Mouse (Mus musculus): ENCODE results near the gene Rbm6. TPM values are rescaled to one million over a fixed set of nuclear protein-coding genes. Genes with fewer than 3 reads are reported as not detected.

The Rbm6 gene
- polyA plus RNA-seq, 1 experiment from 2014 or later, result 108 TPM

- Histone ChIP-seq H3K4me3 (no peak overlapping the region), H3K4me1 (peaks cover 38% of the 10 kb centered on the region), H3K9ac (no peak overlapping the region), H3K27me3 (no peaks in the 10 kb centered on the region), H3K9me3 (no peaks in the 10 kb centered on the region), H3K4me2 (no peak overlapping the region), H3K27ac (peak overlapping the region; percentile 55), H3K36me3 (peaks cover 56% of the 10 kb centered on the region)
- 0 out of 2 replicates have a peak, but pooled peaks have one; percentile 8 for ATAC-seq (ENCODE audit: insufficient number of reproducible peaks, insufficient read depth, low FRiP score, low TSS enrichment, low read depth)
- WGBS, result 44% methylated on average over 4 of the region's 4 CpGs
These were observed 134.2 kb downstream of the Rbm6 start for GRCm38 (mm10) chr9:107738841-107739202.

- Histone ChIP-seq H3K4me2 (no peak overlapping the region), H3K9ac (peak overlapping the region; percentile 47; the same call in 1 of the 2 replicates), H3K27me3 (no peaks in the 10 kb centered on the region), H3K27ac (peak overlapping the region; percentile 55), H3K4me3 (no peak overlapping the region), H3K9me3 (no peaks in the 10 kb centered on the region), H3K4me1 (peaks cover 38% of the 10 kb centered on the region), H3K36me3 (peaks cover 50% of the 10 kb centered on the region)
- 17% methylated on average over 7 of the region's 7 CpGs for WGBS
- ATAC-seq (ENCODE audit: insufficient number of reproducible peaks, insufficient read depth, low FRiP score, low TSS enrichment, low read depth), result peak; percentile 52
These were observed 134.8 kb downstream of the Rbm6 start for GRCm38 (mm10) chr9:107738020-107738840.

GRCm38 (mm10) chr9:107736185-107736485 lies 136.9 kb downstream of the Rbm6 start:
- H3K4me1 ChIP-seq, result peaks cover 43% of the 10 kb centered on the region
- H3K4me2 ChIP-seq, result peak overlapping the region; percentile 57
- H3K27me3 ChIP-seq, result no peaks in the 10 kb centered on the region
- WGBS, result under 1% methylated on average over 7 of the region's 7 CpGs
- peak overlapping the region; percentile 21 for H3K4me3 ChIP-seq
- H3K9me3 ChIP-seq, result no peaks in the 10 kb centered on the region
- peak overlapping the region; percentile 59; the same call in 1 of the 2 replicates for H3K9ac ChIP-seq
- ATAC-seq (ENCODE audit: insufficient number of reproducible peaks, insufficient read depth, low FRiP score, low TSS enrichment, low read depth), result peak; percentile 74
- peak overlapping the region; percentile 97 for H3K27ac ChIP-seq
- H3K36me3 ChIP-seq, result peaks cover 29% of the 10 kb centered on the region

- peak overlapping the region; percentile 97 for H3K27ac ChIP-seq
- H3K9me3 ChIP-seq, result no peaks in the 10 kb centered on the region
- H3K27me3 ChIP-seq, result no peaks in the 10 kb centered on the region
- H3K4me2 ChIP-seq, result peak overlapping the region; percentile 57
- H3K4me3 ChIP-seq, result peak overlapping the region; percentile 21
- H3K36me3 ChIP-seq, result peaks cover 24% of the 10 kb centered on the region
- peak overlapping the region; percentile 59 for H3K9ac ChIP-seq
- WGBS, result 2% methylated on average over 17 of the region's 17 CpGs
- H3K4me1 ChIP-seq, result peaks cover 49% of the 10 kb centered on the region
- ATAC-seq (ENCODE audit: insufficient number of reproducible peaks, insufficient read depth, low FRiP score, low TSS enrichment, low read depth), result no peak
These were observed 137.5 kb downstream of the Rbm6 start for GRCm38 (mm10) chr9:107735356-107736184.

- Histone ChIP-seq H3K27ac (peak overlapping the region; percentile 97), H3K4me2 (peak overlapping the region; percentile 57), H3K4me1 (peaks cover 59% of the 10 kb centered on the region), H3K27me3 (no peaks in the 10 kb centered on the region), H3K4me3 (no peak overlapping the region), H3K9me3 (no peaks in the 10 kb centered on the region), H3K36me3 (peaks cover 14% of the 10 kb centered on the region), H3K9ac (no peak overlapping the region)
- WGBS, result 37% methylated on average over 7 of the region's 7 CpGs
- no peak for ATAC-seq (ENCODE audit: insufficient number of reproducible peaks, insufficient read depth, low FRiP score, low TSS enrichment, low read depth)
These were observed 138.5 kb downstream of the Rbm6 start for GRCm38 (mm10) chr9:107734567-107734971.

GRCm38 (mm10) chr9:107729709-107730108 lies 143.3 kb downstream of the Rbm6 start:
- H3K27ac ChIP-seq, result no peak overlapping the region
- no peak overlapping the region for H3K9ac ChIP-seq
- H3K4me1 ChIP-seq, result peaks cover 71% of the 10 kb centered on the region
- WGBS, result 21% methylated on average over 3 of the region's 3 CpGs
- H3K36me3 ChIP-seq, result no peaks in the 10 kb centered on the region
- H3K27me3 ChIP-seq, result no peaks in the 10 kb centered on the region
- H3K9me3 ChIP-seq, result no peaks in the 10 kb centered on the region
- H3K4me3 ChIP-seq, result no peak overlapping the region
- ATAC-seq (ENCODE audit: insufficient number of reproducible peaks, insufficient read depth, low FRiP score, low TSS enrichment, low read depth), result no peak
- no peak overlapping the region for H3K4me2 ChIP-seq

GRCm38 (mm10) chr9:107728919-107729670 lies 143.9 kb downstream of the Rbm6 start:
- H3K4me3 ChIP-seq, result no peak overlapping the region
- H3K27ac ChIP-seq, result peak overlapping the region; percentile 23; the same call in 1 of the 2 replicates
- H3K4me2 ChIP-seq, result no peak overlapping the region
- H3K9me3 ChIP-seq, result no peaks in the 10 kb centered on the region
- no peaks in the 10 kb centered on the region for H3K27me3 ChIP-seq
- H3K4me1 ChIP-seq, result peaks cover 71% of the 10 kb centered on the region
- WGBS, result 52% methylated on average over 6 of the region's 6 CpGs
- ATAC-seq (ENCODE audit: insufficient number of reproducible peaks, insufficient read depth, low FRiP score, low TSS enrichment, low read depth), result no peak
- H3K9ac ChIP-seq, result 0 out of 2 replicates have a peak overlapping the region, but pooled peaks have one; percentile 8
- no peaks in the 10 kb centered on the region for H3K36me3 ChIP-seq

GRCm38 (mm10) chr9:107727041-107727440 lies 146.0 kb downstream of the Rbm6 start:
- Histone ChIP-seq H3K27me3 (no peaks in the 10 kb centered on the region), H3K9ac (no peak overlapping the region; the same call in 1 of the 2 replicates), H3K36me3 (no peaks in the 10 kb centered on the region), H3K4me1 (peaks cover 91% of the 10 kb centered on the region), H3K27ac (peak overlapping the region; percentile 29), H3K4me3 (no peak overlapping the region), H3K9me3 (no peaks in the 10 kb centered on the region), H3K4me2 (no peak overlapping the region)
- ATAC-seq (ENCODE audit: insufficient number of reproducible peaks, insufficient read depth, low FRiP score, low TSS enrichment, low read depth), result no peak
- 37% methylated on average over 3 of the region's 3 CpGs for WGBS

- no peak overlapping the region for H3K9ac ChIP-seq
- no peaks in the 10 kb centered on the region for H3K27me3 ChIP-seq
- H3K4me1 ChIP-seq, result peaks cover 80% of the 10 kb centered on the region
- ATAC-seq (ENCODE audit: insufficient number of reproducible peaks, insufficient read depth, low FRiP score, low TSS enrichment, low read depth), result no peak
- 74% methylated on average over 1 of the region's 1 CpGs for WGBS
- no peak overlapping the region for H3K4me2 ChIP-seq
- H3K27ac ChIP-seq, result peak overlapping the region; percentile 85
- H3K4me3 ChIP-seq, result no peak overlapping the region
- no peaks in the 10 kb centered on the region for H3K9me3 ChIP-seq
- H3K36me3 ChIP-seq, result no peaks in the 10 kb centered on the region
These were observed 148.2 kb downstream of the Rbm6 start for GRCm38 (mm10) chr9:107724796-107725195.

GRCm38 (mm10) chr9:107723794-107724531 lies 149.1 kb downstream of the Rbm6 start:
- WGBS, result 4% methylated on average over 11 of the region's 11 CpGs
- H3K4me1 ChIP-seq, result peaks cover 76% of the 10 kb centered on the region
- H3K9ac ChIP-seq, result 0 out of 2 replicates have a peak overlapping the region, but pooled peaks have one; percentile 22
- no peaks in the 10 kb centered on the region for H3K27me3 ChIP-seq
- no peak overlapping the region for H3K4me3 ChIP-seq
- H3K9me3 ChIP-seq, result no peaks in the 10 kb centered on the region
- peak; percentile 65 for ATAC-seq (ENCODE audit: insufficient number of reproducible peaks, insufficient read depth, low FRiP score, low TSS enrichment, low read depth)
- no peaks in the 10 kb centered on the region for H3K36me3 ChIP-seq
- H3K4me2 ChIP-seq, result peak overlapping the region; percentile 50
- peak overlapping the region; percentile 85 for H3K27ac ChIP-seq

All from embryonic facial prominence, embryonic 13.5 days (tissue).